Mouse (Mus musculus) megakaryocyte, adult 5-6 weeks (primary cell): ENCODE results near the gene Dpp6. TPM values are rescaled to one million over a fixed set of nuclear protein-coding genes. Genes with fewer than 3 reads are reported as not detected.

Experiments used
- ATAC-seq: 2 replicates; pipeline ENCODE4 v1.8.0; 2016; ENCODE audit warnings: mild to moderate bottlenecking, inconsistent platforms; ENCODE audit not compliant: poor library complexity, severe bottlenecking
- total RNA-seq, 2 experiments: library from RNA; stranded (forward) in 1 of 2; stranded (reverse) in 1 of 2; fragments of 153-499, 151-499 nt in 1 of 2; fragments of 221-1000, 200-1000 nt in 1 of 2; gene quantifications; 2 replicates each; pipeline versions ENCODE4 v1.2.3 to v1.2.4; 2015 to 2017

Gene Dpp6
- total RNA-seq, 2 experiments from 2014 or later = 0.48 TPM; not detected in 1

- no peak for ATAC-seq
Observed at GRCm38 (mm10) chr5:27716026-27716425, 899.0 kb downstream of the Dpp6 start.

DNA sequence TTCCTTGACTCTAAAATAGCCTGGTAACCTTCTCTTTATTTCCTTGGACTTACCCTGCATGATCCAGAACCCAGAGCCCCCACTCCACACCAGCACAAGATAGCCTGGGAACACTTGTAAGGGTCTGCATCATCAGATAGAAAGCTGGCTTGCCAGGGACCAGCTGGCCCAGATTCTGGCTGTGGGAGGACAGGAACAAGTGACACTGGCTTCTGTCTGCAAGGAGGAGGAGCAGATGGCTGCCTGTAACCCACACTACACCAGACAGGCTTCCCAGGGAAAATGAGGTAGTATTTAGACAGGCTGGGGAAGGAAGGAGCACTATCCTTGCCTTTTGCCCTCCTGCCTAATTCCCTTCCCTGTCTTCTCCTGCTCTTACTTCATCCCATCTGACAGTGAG is 900.3 kb downstream of the Dpp6 start:
- no peak for ATAC-seq

GRCm38 (mm10) chr5:27719311-27719710 is 902.3 kb downstream of the Dpp6 start:
- ATAC-seq = no peak

DNA sequence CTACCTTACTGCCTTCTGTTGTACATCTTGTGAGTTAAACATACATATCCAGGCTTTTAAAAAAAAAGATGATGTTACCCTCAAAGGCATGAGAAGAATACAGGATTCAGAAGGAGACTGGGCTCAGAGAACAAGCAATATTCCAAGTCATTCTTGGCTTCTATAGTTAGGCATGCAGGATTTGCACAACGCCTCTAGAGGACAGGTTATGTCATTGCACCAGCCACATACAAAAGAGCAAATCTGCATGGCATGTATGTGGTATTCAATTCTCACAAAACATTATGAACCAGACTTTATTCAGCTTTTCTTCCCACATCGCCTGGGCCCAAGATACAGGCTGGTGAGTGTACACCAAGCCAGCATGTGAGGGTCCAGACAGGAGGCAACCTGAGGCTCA is 907.5 kb downstream of the Dpp6 start:
- ATAC-seq = no peak

GRCm38 (mm10) chr5:27730666-27731065 is 913.7 kb downstream of the Dpp6 start:
- no peak for ATAC-seq

- ATAC-seq = no peak
Observed at GRCm38 (mm10) chr5:27731392-27731791, 914.4 kb downstream of the Dpp6 start.

GRCm38 (mm10) chr5:27732288-27732868 is 915.4 kb downstream of the Dpp6 start:
- ATAC-seq = no peak

- ATAC-seq = peak; percentile 49; the same call in 1 of the 2 replicates
Observed at GRCm38 (mm10) chr5:27737168-27737567, 920.2 kb downstream of the Dpp6 start.

DNA sequence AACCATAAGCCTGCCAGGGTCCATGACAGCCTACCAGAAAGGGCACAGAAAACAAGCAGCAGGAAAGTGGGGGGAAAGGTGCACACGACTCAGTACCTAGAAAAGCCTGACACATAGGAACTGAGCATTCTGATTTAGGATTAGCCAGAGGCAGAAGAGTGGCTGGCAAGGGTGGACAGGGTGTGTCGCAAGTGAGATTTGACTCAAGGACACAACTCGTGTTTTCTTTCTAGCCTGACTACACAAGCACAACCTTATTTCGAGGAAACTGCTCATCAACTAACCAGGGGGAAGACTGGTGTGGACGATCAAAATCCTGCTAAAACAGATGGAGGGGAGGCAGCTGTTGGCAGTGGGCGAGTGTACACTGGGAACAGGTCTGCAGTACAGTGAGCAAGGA is 922.2 kb downstream of the Dpp6 start:
- ATAC-seq = no peak

DNA sequence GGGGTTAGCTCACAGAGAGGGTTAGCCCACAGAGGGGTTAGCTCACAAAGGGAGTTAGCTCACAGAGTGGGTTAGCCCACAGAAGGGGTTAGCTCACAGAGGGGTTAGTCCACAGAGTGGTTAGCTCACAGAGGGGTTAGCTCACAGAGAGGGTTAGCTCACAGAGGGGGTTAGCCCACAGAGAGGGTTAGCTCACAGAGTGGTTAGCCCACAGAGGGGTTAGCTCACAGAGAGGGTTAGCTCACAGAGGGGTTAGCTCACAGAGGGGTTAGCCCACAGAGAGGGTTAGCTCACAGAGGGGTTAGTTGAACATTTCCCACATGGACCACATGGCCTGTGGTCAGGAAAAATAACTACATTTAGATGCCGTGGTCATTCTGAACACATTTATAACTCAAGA is 927.9 kb downstream of the Dpp6 start:
- ATAC-seq = 0 out of 2 replicates have a peak, but pooled peaks have one; percentile 38

DNA sequence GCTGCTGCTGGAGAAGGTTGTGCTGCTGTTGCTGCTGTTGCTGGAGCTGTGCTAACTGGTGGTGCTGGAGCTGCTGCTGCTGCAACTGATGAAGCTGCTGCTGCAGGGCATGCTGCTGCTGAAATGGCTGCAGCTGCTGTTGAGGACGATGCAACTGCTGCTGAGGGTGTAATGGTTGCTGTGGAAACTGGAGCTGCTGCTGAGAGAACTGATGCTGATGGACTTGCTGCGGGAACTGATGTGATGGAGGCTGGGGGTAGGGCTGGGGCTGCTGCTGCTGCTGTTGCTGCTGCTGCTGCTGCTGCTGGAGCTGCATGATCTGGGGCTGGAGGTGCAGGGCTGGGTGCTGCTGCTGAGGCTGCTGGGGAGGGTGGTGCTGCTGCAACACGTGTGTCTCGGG is 948.8 kb downstream of the Dpp6 start:
- ATAC-seq = no peak

DNA sequence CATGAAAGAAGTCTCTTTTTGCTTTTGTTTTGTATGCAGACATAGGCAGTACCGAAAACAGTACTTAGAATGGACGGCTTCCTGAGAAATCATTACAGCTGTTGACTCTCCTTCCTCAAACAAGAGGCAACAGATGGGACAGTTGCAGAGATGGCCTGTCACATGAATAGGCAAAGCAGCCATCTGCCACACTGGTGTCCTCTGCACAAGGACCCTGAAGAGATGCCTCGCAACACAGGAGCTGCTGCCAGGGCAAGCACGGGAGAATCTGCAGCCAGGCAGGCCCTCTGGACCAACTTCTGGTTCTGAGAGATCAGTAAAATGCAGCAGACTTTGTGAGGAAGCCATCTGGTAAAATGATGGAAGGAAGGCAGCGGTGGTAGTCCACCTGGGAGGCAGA is 950.9 kb downstream of the Dpp6 start:
- ATAC-seq = no peak
